Mouse (Mus musculus): ENCODE results near the gene Exoc2. TPM values are rescaled to one million over a fixed set of nuclear protein-coding genes. Genes with fewer than 3 reads are reported as not detected.

Exoc2 gene
- polyA plus RNA-seq, 1 experiment = 0.41 TPM

- no peaks in the 10 kb centered on the region for H3K36me3 ChIP-seq (ENCODE audit: control insufficient read depth)
Measured at GRCm38 (mm10) chr13:30802336-30802955, 171.4 kb downstream of the Exoc2 start.

DNA sequence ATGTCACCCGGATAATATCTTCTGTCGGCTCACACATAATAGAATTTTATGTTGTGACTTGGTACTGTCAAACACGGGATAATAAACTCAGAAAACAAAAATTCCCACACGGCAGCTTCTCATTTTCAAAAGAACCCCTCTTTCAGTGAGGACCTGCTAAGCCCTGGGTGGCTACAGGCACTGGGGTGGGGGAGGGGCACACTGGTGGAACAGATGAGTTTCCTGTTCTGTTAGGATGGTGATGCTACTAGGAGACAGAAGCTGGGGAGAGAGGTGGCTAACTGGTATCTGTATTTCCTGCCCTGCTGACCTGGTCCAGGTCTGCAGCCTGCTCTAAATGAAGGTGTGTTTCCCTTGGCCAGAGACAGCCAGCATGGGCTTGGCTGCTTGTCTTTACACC, 172.0 kb downstream of the Exoc2 start:
- Histone ChIP-seq H3K4me1 (ENCODE audit: control insufficient read depth) (no peaks in the 10 kb centered on the region), H3K4me3 (replicated peaks) (no peak overlapping the region), H3K36me3 (ENCODE audit: control insufficient read depth) (no peaks in the 10 kb centered on the region), H3K9me3 (ENCODE audit: control insufficient read depth, low read length) (no peaks in the 10 kb centered on the region), H3K27me3 (ENCODE audit: control insufficient read depth) (no peaks in the 10 kb centered on the region)
- TF ChIP-seq GATA1 (IDR thresholded peaks at IDR 0.05; ENCODE audit: low read length) (no peak), TAL1 (IDR thresholded peaks at IDR 0.05; ENCODE audit: low read length) (no peak)

More at GRCm38 (mm10) chr13:30802336-30802955, 171.4 kb downstream of the Exoc2 start:
- no peaks in the 10 kb centered on the region for H3K9me3 ChIP-seq (ENCODE audit: control insufficient read depth, low read length)
- no peaks in the 10 kb centered on the region for H3K27me3 ChIP-seq (ENCODE audit: control insufficient read depth)
- no peak overlapping the region for H3K4me3 ChIP-seq (replicated peaks)
- H3K4me1 ChIP-seq (ENCODE audit: control insufficient read depth) = no peaks in the 10 kb centered on the region
- TF ChIP-seq GATA1 (IDR thresholded peaks at IDR 0.05; ENCODE audit: low read length) = no peak
- no peak for TF ChIP-seq TAL1 (IDR thresholded peaks at IDR 0.05; ENCODE audit: low read length)

DNA sequence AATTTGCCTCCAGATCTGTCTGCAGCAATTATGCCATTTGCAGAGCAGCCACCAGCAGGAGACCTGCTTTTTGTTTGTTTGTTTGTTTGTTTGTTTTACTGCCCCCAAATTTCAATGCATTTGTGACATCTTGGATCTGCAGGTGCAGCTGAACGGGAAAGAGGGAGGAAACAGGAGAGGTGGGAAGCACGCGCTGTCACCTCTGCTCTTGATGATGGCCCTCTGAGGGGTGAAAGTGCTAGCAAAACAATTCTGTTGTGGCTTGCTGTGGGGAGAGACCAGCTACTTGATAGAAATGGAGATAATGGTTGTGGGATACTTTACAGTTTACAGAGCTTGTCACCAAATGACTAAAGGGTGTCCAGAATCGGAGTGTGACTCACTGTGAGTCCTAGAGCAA, 177.9 kb downstream of the Exoc2 start:
- H3K9me3 ChIP-seq (ENCODE audit: control insufficient read depth, low read length) = no peaks in the 10 kb centered on the region
- no peaks in the 10 kb centered on the region for H3K27me3 ChIP-seq (ENCODE audit: control insufficient read depth)
- TF ChIP-seq TAL1 (IDR thresholded peaks at IDR 0.05; ENCODE audit: low read length) (no peak), GATA1 (IDR thresholded peaks at IDR 0.05; ENCODE audit: low read length) (no peak)
- no peak overlapping the region for H3K4me3 ChIP-seq (replicated peaks)
- H3K36me3 ChIP-seq (ENCODE audit: control insufficient read depth) = no peaks in the 10 kb centered on the region
- no peaks in the 10 kb centered on the region for H3K4me1 ChIP-seq (ENCODE audit: control insufficient read depth)

DNA sequence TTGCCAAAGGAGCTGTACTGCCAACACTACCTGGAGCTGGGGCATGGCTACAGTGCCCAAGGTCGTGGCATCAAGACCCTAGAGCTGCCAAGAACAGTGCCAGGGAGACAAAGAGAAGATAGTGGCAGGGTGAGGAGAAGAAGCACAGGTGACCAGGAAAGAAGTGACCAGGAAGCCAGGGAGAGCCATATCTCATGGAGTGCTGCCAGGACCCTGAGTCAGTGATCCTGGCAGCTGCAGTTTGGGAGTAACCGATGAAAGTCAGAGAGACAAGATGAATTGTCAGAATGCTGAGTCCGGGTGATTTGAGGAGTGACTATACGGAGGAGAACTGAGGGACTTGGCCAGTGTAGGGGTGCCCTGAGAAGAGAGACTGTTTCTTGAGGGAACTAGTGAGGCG, 180.3 kb downstream of the Exoc2 start:
- Histone ChIP-seq H3K4me1 (ENCODE audit: control insufficient read depth) (no peaks in the 10 kb centered on the region), H3K9me3 (ENCODE audit: control insufficient read depth, low read length) (no peaks in the 10 kb centered on the region), H3K4me3 (replicated peaks) (no peak overlapping the region), H3K27me3 (ENCODE audit: control insufficient read depth) (no peaks in the 10 kb centered on the region), H3K36me3 (ENCODE audit: control insufficient read depth) (no peaks in the 10 kb centered on the region)
- TF ChIP-seq GATA1 (IDR thresholded peaks at IDR 0.05; ENCODE audit: low read length) = no peak
- no peak for TF ChIP-seq TAL1 (IDR thresholded peaks at IDR 0.05; ENCODE audit: low read length)

- Histone ChIP-seq H3K27me3 (ENCODE audit: control insufficient read depth) (no peaks in the 10 kb centered on the region), H3K36me3 (ENCODE audit: control insufficient read depth) (no peaks in the 10 kb centered on the region), H3K4me3 (replicated peaks) (no peak overlapping the region), H3K4me1 (ENCODE audit: control insufficient read depth) (no peaks in the 10 kb centered on the region), H3K9me3 (ENCODE audit: control insufficient read depth, low read length) (no peaks in the 10 kb centered on the region)
- TF ChIP-seq GATA1 (IDR thresholded peaks at IDR 0.05; ENCODE audit: low read length) (no peak), TAL1 (IDR thresholded peaks at IDR 0.05; ENCODE audit: low read length) (no peak)
Measured at GRCm38 (mm10) chr13:30793196-30793595, 180.7 kb downstream of the Exoc2 start.

DNA sequence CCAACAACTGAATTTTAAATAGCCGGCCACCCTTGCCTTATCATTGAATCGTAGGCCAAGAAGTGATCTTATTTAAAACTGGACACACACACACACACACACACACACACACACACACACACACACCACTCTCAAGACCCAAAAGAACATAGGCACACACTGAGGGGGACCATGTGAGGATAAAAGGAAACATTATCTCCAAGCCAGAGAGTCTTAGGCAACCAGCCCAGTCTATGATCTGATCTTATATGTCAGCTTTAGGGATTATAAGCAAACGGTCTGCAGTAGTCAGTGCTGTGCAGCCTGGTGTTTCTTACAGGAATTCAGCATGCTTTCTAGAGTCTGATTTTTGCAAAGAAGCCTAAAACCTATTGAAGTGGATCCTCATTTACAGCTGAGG, 181.2 kb downstream of the Exoc2 start:
- TF ChIP-seq TAL1 (IDR thresholded peaks at IDR 0.05; ENCODE audit: low read length) (no peak), GATA1 (IDR thresholded peaks at IDR 0.05; ENCODE audit: low read length) (no peak)
- Histone ChIP-seq H3K4me3 (replicated peaks) (no peak overlapping the region), H3K4me1 (ENCODE audit: control insufficient read depth) (no peaks in the 10 kb centered on the region), H3K27me3 (ENCODE audit: control insufficient read depth) (no peaks in the 10 kb centered on the region), H3K36me3 (ENCODE audit: control insufficient read depth) (no peaks in the 10 kb centered on the region), H3K9me3 (ENCODE audit: control insufficient read depth, low read length) (no peaks in the 10 kb centered on the region)

GRCm38 (mm10) chr13:30792308-30792707, 181.6 kb downstream of the Exoc2 start:
- no peak for TF ChIP-seq GATA1 (IDR thresholded peaks at IDR 0.05; ENCODE audit: low read length)
- no peak for TF ChIP-seq TAL1 (IDR thresholded peaks at IDR 0.05; ENCODE audit: low read length)
- no peak overlapping the region for H3K4me3 ChIP-seq (replicated peaks)

DNA sequence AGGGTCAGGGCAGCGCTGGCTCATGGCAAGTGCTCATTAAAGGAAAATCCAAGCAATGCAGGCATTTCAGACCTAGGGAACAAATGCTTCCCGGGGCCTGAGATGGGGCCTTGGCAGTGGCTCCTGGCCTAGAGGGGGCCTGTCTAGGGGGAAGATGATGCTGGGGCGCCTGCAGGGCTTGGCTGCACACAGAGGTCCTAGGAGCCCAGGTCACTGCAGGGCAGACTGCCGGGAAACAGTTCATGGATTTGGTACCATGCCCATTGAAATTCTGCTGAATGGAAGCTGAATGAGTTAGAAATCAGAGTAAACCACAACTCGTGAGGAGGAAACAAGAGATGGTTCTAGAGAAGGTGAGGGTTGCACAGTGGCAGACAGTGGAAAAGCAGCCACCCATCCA, 183.9 kb downstream of the Exoc2 start:
- Histone ChIP-seq H3K4me1 (ENCODE audit: control insufficient read depth) (no peaks in the 10 kb centered on the region), H3K36me3 (ENCODE audit: control insufficient read depth) (no peaks in the 10 kb centered on the region), H3K4me3 (replicated peaks) (no peak overlapping the region), H3K9me3 (ENCODE audit: control insufficient read depth, low read length) (no peaks in the 10 kb centered on the region), H3K27me3 (ENCODE audit: control insufficient read depth) (no peaks in the 10 kb centered on the region)
- no peak for TF ChIP-seq GATA1 (IDR thresholded peaks at IDR 0.05; ENCODE audit: low read length)

More at GRCm38 (mm10) chr13:30792308-30792707, 181.6 kb downstream of the Exoc2 start:
- Histone ChIP-seq H3K27me3 (ENCODE audit: control insufficient read depth) (no peaks in the 10 kb centered on the region), H3K36me3 (ENCODE audit: control insufficient read depth) (no peaks in the 10 kb centered on the region), H3K9me3 (ENCODE audit: control insufficient read depth, low read length) (no peaks in the 10 kb centered on the region), H3K4me1 (ENCODE audit: control insufficient read depth) (no peaks in the 10 kb centered on the region)

GRCm38 (mm10) chr13:30788421-30788820, 185.5 kb downstream of the Exoc2 start:
- TF ChIP-seq TAL1 (IDR thresholded peaks at IDR 0.05; ENCODE audit: low read length) (no peak), GATA1 (IDR thresholded peaks at IDR 0.05; ENCODE audit: low read length) (no peak)
- Histone ChIP-seq H3K27me3 (ENCODE audit: control insufficient read depth) (no peaks in the 10 kb centered on the region), H3K9me3 (ENCODE audit: control insufficient read depth, low read length) (no peaks in the 10 kb centered on the region)

GRCm38 (mm10) chr13:30787960-30788359, 185.9 kb downstream of the Exoc2 start:
- H3K27me3 ChIP-seq (ENCODE audit: control insufficient read depth) = no peaks in the 10 kb centered on the region
- H3K36me3 ChIP-seq (ENCODE audit: control insufficient read depth) = no peaks in the 10 kb centered on the region
- no peak overlapping the region for H3K4me3 ChIP-seq (replicated peaks)
- no peaks in the 10 kb centered on the region for H3K4me1 ChIP-seq (ENCODE audit: control insufficient read depth)
- no peaks in the 10 kb centered on the region for H3K9me3 ChIP-seq (ENCODE audit: control insufficient read depth, low read length)
- TF ChIP-seq GATA1 (IDR thresholded peaks at IDR 0.05; ENCODE audit: low read length) (no peak), TAL1 (IDR thresholded peaks at IDR 0.05; ENCODE audit: low read length) (no peak)

More at GRCm38 (mm10) chr13:30788421-30788820, 185.5 kb downstream of the Exoc2 start:
- H3K4me1 ChIP-seq (ENCODE audit: control insufficient read depth) = no peaks in the 10 kb centered on the region
- H3K36me3 ChIP-seq (ENCODE audit: control insufficient read depth) = no peaks in the 10 kb centered on the region
- no peak overlapping the region for H3K4me3 ChIP-seq (replicated peaks)

Data from erythroblast, embryonic 14.5 days (primary cell).